Mouse (Mus musculus) adipocyte (in vitro differentiated cells): ENCODE measurements around the gene Acp2.

ENCODE experiments used
- DNase-seq: peaks from one replicate; pipeline ENCODE4 v3.0.0-alpha.2; 2016; ENCODE audit warnings: low spot score

Acp2 gene

GRCm38 (mm10) chr2:91256256-91257125 lies 53.8 kb downstream of the Acp2 start:
- DNase-seq: no peak

GRCm38 (mm10) chr2:91257126-91257980 lies 54.7 kb downstream of the Acp2 start:
- DNase-seq: peak; percentile 84

- no peak for DNase-seq
Observed at GRCm38 (mm10) chr2:91258054-91258453, 55.4 kb downstream of the Acp2 start.

- DNase-seq: no peak
Observed at GRCm38 (mm10) chr2:91258830-91259229, 56.1 kb downstream of the Acp2 start.

- no peak for DNase-seq
Observed at GRCm38 (mm10) chr2:91259493-91259892, 56.8 kb downstream of the Acp2 start.
